Mouse (Mus musculus): Measurements from ENCODE around the gene Nmnat3. TPM values are rescaled to one million over a fixed set of nuclear protein-coding genes. Genes with fewer than 3 reads are reported as not detected.

The Nmnat3 gene
- 10.2 TPM for polyA plus RNA-seq (2014; fragmentation: Illumina TruSeq; extraction: RNeasy Lipid Tissue Mini Kit (QIAGEN cat#74804); ENCODE audit: low read depth, low replicate concordance)

GRCm38 (mm10) chr9:98287135-98287534 is at the start of gene Nmnat3:
TSS of gene Nmnat3 (plus strand) at chr9:98287435.

GRCm38 (mm10) chr9:98422656-98423055 is 135.4 kb downstream of the Nmnat3 start, which contains the start of gene Rbp1:
TSS of gene Rbp1 (plus strand) at chr9:98422961.

Other genes starting within 250 kb of the Nmnat3 start
- gene Rbp1, start 135.5 kb downstream of the Nmnat3 start, polyA plus RNA-seq (2014; fragmentation: Illumina TruSeq; extraction: RNeasy Lipid Tissue Mini Kit (QIAGEN cat#74804); ENCODE audit: low read depth, low replicate concordance), result 0.36 TPM
- gene Rbp2, start 198.7 kb downstream of the Nmnat3 start, polyA plus RNA-seq (2014; fragmentation: Illumina TruSeq; extraction: RNeasy Lipid Tissue Mini Kit (QIAGEN cat#74804); ENCODE audit: low read depth, low replicate concordance), result not detected